Mouse (Mus musculus) gastrocnemius, postnatal 14 days (tissue): ENCODE measurements around the gene Txndc15. TPM values are rescaled to one million over a fixed set of nuclear protein-coding genes. Genes with fewer than 3 reads are reported as not detected.

Experiments used
- DNase-seq: peaks from one replicate; pipeline ENCODE4 v3.0.0; 2021; ENCODE audit warnings: mixed read lengths
- intact Hi-C: fragments of 180-260 bp; cut with DNase I; formaldehyde crosslinking; loops from one replicate; pipeline ENCODE4 v1.15.1; 2025; ENCODE audit warnings: low total_unique reads
- total RNA-seq, 2 experiments: library from RNA; stranded (reverse); gene quantifications; 2 replicates each; pipeline ENCODE4 v1.2.3; 2021

Txndc15 gene
- total RNA-seq, 2 experiments from 2014 or later, result 27.8 to 27.9 TPM

DNA sequence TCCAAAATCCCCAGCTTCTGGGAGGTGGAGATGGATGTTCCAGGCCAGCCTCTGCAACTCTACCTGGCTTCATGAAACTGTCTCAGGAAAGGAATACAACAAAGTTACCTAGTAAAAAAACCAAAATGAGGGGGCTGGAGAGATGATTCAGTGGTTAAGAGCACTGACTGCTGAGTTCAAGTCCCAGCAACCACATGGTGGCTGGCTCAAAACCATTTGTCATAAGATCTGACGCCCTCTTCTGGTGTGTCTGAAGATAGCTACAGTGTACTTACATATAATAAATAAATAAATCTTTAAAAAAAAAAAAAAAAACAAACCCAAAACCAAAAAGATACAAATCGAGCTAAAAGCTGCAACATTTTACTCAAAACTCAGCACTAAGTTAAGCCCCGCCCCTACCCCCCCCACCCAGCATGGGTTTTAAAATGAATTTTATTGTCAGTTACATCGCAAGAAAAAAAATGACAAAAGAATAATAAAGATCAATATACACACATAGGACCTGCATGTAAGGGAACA, 12.2 kb downstream of the Txndc15 start:
- intact Hi-C loops, result loop anchor here (5.0 to 10.0 kb wide), 3 partner anchors 34 to 122 kb away; partner anchors contain the start of gene B230219D22Rik
- no peak for DNase-seq

DNA sequence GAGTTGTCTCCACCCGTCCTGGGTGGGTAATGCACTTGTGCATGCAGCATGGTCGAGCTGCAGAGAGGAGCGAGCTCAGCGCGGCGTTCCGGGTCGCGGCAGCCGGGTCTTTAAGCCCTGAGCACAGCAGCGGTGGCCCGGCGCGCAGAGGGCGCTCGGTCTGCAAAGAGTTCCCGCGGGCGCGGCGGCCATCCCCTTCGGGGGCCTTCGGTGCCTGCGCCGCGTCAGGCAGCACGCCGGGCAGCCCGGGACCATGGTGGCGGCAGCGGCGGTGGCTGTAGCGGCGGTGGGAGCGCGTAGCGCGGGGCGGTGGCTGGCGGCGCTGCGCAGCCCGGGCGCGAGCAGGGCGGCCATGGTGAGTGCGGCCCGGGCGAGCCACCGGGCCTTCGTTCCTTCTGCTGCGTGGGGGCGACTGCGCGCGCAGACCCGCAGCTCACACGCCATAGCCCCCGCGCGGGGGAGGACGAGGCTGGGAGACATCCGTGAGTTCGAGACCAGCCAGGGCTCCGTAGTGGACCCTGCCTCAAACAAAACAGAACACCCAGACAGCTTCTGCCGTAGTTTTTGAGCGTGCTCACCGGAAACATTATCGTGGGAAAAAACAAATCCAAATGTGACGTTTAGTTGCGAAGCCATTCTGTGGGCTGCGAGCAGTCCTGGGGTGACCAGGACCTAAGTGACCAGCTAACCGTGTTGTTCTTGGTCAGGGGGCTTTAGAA, 12.8 kb downstream of the Txndc15 start, which contains the start of gene Pcbd2:
Gene Pcbd2 (plus strand): TSS at position 249 of the 719 bp plus-strand sequence.
- peak; percentile 90 for DNase-seq
- intact Hi-C loops, result loop anchor here (5.0 to 10.0 kb wide), 3 partner anchors 35 to 122 kb away; partner anchors contain the start of gene B230219D22Rik

DNA sequence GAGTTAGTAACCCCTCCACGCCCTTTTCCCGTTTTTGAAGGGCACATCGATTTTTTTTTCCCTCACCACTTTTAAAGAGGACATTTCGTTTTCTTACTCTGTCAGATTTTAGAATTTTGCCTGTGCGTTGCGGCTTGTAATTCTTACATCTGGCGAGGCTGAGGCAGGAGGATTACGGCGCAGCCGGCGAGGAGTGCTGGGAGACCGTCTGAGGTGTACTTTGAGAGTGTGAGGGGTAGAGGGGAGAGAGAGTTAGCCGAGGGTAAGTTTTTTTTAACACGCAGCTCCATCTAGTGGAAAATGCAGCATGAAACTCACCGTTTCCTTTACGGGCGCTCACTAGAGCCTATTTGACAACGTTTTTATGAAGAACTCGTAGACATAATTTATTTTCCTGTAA, 13.4 kb downstream of the Txndc15 start:
- intact Hi-C loops, result loop anchor here (5.0 to 10.0 kb wide), 3 partner anchors 36 to 123 kb away; partner anchors contain the start of gene B230219D22Rik
- peak; percentile 59 for DNase-seq

DNA sequence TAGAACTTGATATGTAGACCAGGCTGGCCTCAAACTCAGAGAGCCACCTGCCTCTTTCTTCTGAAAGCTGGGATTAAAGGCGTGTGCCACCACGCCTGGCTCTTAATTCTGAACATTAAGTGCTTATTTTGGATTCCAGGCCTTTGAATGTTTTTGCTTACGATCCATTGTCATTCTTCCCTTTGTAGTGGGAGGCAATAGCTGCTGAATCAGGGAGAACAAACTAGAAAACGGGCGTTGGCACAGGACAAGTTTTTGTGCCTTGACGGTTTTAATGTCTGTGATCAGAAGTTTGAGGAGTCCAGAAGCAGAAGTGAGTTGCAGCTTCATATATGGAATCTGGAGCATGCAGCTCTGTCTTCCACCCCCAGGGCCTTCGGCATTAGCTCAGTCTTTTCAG, 16.3 kb downstream of the Txndc15 start:
- no peak for DNase-seq

DNA sequence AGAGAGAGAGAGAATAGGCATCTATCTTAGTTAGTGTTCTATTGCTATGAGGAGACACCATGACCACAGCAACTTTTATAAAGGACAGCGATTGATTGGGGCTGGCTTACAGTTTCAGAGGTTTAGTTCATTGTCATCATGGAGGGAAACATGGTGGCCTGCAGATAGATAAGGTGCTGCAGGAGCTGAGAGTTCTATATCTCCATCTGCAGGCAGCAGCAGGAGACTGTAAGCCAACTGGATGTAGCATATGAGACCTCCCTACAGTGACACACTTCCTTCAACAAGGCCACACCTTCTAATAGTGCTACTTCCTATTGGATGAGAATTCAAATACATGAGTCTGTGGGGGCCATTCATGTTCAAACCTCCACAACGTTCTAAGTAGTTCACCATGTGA, 17.7 kb downstream of the Txndc15 start:
- DNase-seq, result no peak
- intact Hi-C loops, result no loop called here

More for the DNA sequence above, 16.3 kb downstream of the Txndc15 start:
- intact Hi-C loops, result no loop called here

DNA sequence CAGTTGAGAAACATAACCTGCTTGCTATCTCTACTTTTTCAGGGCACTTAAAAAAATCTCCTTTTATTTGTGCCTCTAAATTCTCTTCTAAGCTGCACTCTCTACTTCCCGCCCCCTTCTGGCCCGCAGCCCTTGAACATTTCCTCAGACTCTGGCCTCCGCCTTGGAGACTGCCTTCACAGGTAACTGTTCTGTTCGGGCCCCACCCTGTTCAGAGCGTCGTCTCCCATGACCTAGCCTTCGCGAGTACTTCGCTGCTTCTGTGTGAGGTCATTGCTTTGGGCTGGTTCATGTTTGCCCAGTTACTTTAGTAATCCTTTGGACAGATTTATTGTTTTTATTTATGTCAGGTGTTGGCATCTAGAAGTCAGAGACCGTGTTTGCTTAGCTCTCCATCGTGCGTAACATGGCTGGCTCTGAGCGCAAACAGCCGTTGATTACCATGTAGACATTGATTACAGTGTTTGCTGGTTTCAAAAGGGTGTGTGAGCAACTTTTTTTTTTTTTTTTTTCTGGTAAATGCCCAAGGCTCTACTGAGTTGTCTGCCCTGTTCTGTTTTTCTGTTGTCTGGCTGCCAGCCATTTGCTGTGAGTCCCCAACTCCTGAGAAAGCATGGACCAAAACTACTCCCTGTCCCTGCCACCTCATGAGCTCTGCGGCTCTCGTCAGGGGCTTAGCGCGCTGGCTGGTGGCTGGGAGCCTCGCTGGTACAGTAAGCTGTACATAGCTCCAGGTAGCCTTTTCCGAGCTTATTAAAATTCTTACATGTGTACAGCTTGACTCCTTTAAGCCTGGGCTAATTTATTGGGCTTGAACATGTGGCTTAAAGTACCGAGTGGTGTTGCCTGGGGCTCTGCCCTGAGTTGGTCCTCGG, 19.4 kb downstream of the Txndc15 start:
- DNase-seq, result no peak
- intact Hi-C loops, result no loop called here

DNA sequence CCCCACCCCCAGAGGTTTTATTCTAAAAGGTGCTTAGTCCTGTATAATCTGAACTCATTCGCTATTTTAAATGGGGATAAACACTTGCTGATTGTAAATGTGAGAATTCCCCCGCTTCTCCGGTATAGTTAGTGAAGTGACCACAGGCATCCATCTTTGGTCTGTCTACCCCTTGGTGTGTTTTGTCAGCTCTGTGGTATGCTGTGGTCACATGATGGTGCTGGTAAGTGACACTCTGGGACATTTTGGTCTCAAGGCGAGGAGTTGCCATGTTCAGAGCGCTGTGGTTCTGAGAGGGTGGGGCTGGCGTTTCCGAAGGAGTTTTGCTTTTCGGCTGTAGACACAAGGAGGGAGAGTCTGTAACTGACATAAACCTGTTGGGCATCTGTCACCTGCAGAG, 23.4 kb downstream of the Txndc15 start:
- intact Hi-C loops, result no loop called here
- no peak for DNase-seq

DNA sequence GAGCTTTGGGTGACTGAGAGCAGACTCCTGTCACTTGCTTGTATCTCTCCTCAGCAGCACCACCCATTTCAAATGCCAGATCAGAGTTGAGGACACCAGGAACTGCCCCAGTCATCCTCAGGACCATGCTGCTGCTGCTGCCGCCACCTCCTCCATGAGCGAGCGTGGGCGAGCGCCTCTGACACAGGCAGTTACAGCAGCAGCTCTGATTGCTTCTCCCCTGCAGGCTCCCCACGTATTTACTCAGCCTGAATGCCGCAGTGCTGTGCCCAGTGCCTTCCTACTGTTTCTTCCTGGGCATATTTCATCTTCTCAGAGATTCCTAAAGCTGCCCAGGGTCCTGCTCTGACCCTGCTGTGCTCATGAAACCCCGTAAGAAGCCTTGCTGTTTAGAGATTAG, 27.9 kb downstream of the Txndc15 start:
- intact Hi-C loops, result no loop called here

DNA sequence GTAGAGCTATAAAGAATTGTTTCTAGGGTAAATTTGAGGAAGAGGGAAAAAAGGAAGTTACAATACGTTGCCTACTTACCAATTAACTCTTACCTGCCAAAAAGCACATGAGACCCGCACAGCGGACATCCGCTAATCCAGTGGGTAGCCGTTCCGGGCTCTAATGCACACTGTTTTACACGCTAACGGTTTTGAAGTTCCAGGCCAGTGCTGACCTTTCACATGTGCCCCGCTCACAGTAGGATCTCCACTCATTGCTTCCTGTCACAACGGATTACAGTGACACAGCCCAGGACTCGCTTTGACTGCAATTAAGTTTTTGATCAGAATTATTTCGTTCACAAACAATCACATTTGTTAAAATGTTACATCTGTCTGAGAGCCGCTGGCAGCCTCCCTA, 39.9 kb downstream of the Txndc15 start:
- intact Hi-C loops, result no loop called here

More for the DNA sequence above, 27.9 kb downstream of the Txndc15 start:
- no peak for DNase-seq

DNA sequence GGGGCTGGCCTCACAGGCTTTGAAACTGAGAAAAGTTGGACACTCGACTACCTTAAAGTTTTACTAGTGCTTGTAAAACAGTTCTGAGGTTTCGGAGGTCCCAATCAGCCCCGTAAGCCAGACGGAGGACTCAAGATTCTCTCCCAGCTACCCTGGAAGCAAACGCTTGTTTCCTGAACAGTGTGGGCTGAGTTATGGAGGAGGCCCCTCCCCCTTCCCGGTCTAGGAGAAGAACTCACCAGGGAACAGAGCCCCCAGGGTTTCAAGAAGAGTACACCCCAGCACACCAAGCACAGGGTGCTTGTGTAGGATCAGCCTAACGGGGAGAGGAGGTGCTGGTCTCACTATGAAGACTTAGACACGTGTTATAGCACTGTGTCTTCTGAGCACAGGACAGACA, 42.3 kb downstream of the Txndc15 start:
- intact Hi-C loops, result no loop called here
- DNase-seq, result no peak

More for the DNA sequence above, 39.9 kb downstream of the Txndc15 start:
- no peak for DNase-seq

DNA sequence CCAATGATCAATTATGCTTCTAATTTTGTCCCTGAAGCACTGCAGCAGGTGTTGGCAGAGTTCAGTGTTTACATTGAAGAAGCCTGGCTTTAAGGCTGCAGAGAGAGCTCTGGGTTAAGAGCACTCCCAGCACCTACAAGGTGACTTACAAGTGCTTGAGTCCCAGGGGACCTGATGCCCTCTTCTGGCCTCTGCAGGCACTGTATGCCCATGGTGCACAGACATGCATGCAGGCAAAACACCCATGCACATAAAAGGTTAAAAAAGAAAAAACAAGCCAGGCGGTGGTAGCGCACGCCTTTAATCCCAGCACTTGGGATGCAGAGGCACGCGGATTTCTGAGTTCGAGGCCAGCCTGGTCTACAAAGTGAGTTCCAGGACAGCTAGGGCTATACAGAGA, 43.2 kb downstream of the Txndc15 start:
- intact Hi-C loops, result no loop called here
- DNase-seq, result no peak

DNA sequence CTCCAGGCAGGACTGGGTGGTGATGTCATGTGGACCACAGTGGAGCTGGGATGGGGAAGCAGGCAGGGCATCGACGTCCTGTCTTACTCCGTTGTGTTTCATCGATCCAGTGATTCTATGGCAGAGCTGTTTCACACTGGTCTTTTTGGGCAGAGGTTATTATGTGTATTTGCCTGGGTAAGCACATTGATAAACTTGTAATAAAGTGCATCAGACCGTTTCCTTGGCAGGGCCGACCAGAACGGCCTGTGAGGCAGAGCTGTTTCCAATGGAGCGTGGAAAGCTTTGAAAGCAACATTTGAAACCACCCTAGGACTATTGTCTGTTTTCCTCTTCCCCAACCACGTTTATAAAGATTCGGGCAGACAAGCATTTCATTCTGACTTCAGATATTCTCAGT, 46.1 kb downstream of the Txndc15 start:
- no peak for DNase-seq

DNA sequence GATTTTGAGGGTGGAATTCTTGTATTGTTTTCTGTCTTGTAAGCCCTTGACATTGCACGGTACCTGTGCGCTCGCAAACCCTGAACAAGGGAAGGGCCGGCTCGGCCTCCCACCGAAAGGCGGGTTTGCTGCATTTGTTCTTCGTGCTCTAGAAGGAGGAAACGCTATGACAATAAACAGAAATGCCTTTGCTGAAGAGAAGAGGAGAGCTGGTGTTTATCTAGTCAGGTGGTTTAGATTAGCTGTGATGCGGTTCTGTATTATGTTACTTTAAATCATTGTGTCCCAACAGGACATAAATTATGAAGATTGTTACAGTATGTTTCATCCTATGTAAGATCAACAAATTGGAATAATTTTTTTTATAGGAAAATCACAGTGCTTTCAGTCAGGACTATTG, 47.0 kb downstream of the Txndc15 start:
- no peak for DNase-seq
- intact Hi-C loops, result no loop called here

More for the DNA sequence above, 46.1 kb downstream of the Txndc15 start:
- intact Hi-C loops, result no loop called here

DNA sequence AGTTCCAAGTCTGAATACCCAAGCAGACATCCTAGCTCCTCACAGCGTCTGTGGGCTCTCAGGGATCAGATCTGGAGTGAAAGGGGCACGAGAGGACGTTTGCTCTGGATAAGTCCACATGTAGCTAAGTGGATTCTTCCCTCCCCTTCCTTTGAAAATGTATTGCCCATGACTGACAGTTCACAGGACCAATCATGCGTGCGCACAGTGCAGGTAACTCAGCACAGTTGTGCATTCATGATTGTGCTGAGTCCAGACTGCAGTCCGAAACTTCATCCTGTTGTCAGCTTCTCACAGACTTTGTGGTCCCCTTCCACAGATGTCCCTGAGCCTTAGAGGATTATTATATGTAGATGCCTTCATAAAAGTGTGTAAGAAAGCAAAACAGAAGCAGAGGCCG, 59.9 kb downstream of the Txndc15 start:
- no peak for DNase-seq
- intact Hi-C loops, result no loop called here

DNA sequence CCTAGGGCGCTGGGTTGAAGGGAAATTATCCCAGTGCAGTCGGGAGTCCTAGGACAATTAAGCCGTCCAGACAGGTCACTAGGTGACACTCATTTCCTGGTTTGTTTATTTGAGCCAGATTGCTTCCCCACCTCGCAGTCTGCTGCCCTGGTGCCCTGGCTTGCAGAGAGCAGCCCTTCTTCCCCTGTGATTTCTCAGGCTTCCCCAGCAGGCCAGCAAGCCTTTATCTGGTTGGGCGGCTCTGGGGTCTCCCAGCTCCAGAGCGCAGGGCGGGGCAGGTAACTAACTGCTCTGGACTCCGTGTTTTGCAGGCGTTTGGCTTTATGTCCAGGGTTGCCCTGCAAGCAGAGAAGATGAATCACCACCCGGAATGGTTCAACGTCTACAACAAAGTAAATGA, 60.6 kb downstream of the Txndc15 start:
- no peak for DNase-seq

More for the DNA sequence above, 60.6 kb downstream of the Txndc15 start:
- intact Hi-C loops, result no loop called here

Other genes starting within 250 kb of the Txndc15 start
- gene Dbn1, start 226.5 kb upstream of the Txndc15 start, total RNA-seq, result 10 to 100 TPM; 31.3 to 37.5 TPM
- gene Pdlim7, start 201.0 kb upstream of the Txndc15 start, total RNA-seq, result 100 to 1,000 TPM; 588 to 612 TPM
- 1 to 10 TPM in 1 of 2 experiments, under 1 TPM in 1; 0.82 to 1.6 TPM for gene Dok3, start 185.4 kb upstream of the Txndc15 start, total RNA-seq
- gene Ddx41, start 178.0 kb upstream of the Txndc15 start, total RNA-seq, result 1 to 10 TPM; 8.8 to 9.5 TPM
- 10 to 100 TPM; 12.8 to 15.4 TPM for gene Fam193b, start 143.5 kb upstream of the Txndc15 start, total RNA-seq
- gene Tmed9, start 140.9 kb upstream of the Txndc15 start, total RNA-seq, result 100 to 1,000 TPM; 139 to 149 TPM
- gene B4galt7, start 114.8 kb upstream of the Txndc15 start, total RNA-seq, result 1 to 10 TPM; 6.2 to 7.3 TPM
- 10 to 100 TPM; 10.1 to 11.1 TPM for gene Caml, start 91.6 kb upstream of the Txndc15 start, total RNA-seq
- gene Ddx46, start 79.6 kb upstream of the Txndc15 start, total RNA-seq, result 10 to 100 TPM; 19.7 to 21.2 TPM
- gene B230219D22Rik, start 21.5 kb upstream of the Txndc15 start, total RNA-seq, result 10 to 100 TPM; 30.9 to 32.9 TPM
- 10 to 100 TPM; 23.4 to 24.0 TPM for gene Pcbd2, start 12.7 kb downstream of the Txndc15 start, total RNA-seq
- gene Catsper3, start 69.9 kb downstream of the Txndc15 start, total RNA-seq, result under 1 TPM in 1 of 2 experiments, not detected in 1; 0.22 TPM
- gene Pitx1, start 121.5 kb downstream of the Txndc15 start, total RNA-seq, result under 1 TPM; 0.64 to 0.84 TPM